Mouse (Mus musculus): Measurements from ENCODE around the gene Ly86.

- TF ChIP-seq POLR2A (IDR thresholded peaks at IDR 0.05; ENCODE audit: borderline replicate concordance, extremely low read depth, low read depth, low read length) (no peak), CTCF (IDR thresholded peaks at IDR 0.05; ENCODE audit: insufficient read depth, low read length) (no peak)
Observed at GRCm38 (mm10) chr13:37433142-37433541, 88.1 kb downstream of the Ly86 start.
